Mouse (Mus musculus) embryonic facial prominence, embryonic 12.5 days (tissue): ENCODE measurements around the gene Fsd1. TPM values are rescaled to one million over a fixed set of nuclear protein-coding genes. Genes with fewer than 3 reads are reported as not detected.
A peak's percentile ranks its signal among the peaks of the same experiment; 100 is the strongest.

Source experiments
- ATAC-seq: fragments of 200-750 bp; cut with Nextera tagmentation; 2 replicates; pipeline ENCODE4 v1.8.0; 2017; ENCODE audit not compliant: insufficient number of reproducible peaks, insufficient read depth, low FRiP score, low TSS enrichment
- H3K27ac ChIP-seq: fragments of 300-500 bp; sonication (generic); 2 replicates; pipeline ENCODE4 v1.5.1; 2016; ENCODE audit warnings: mild to moderate bottlenecking
- H3K27me3 ChIP-seq: fragments of 300-500 bp; sonication (generic); 2 replicates; pipeline ENCODE4 v1.6.1; 2016; ENCODE audit warnings: mild to moderate bottlenecking, moderate library complexity
- H3K36me3 ChIP-seq: fragments of 300-500 bp; sonication (generic); 2 replicates; pipeline ENCODE4 v1.6.1; 2016; ENCODE audit warnings: mild to moderate bottlenecking
- H3K4me1 ChIP-seq: fragments of 300-500 bp; sonication (generic); 2 replicates; pipeline ENCODE4 v1.6.1; 2016
- H3K4me2 ChIP-seq: fragments of 300-500 bp; sonication (generic); replicated peaks from 2 replicates; pipeline ENCODE4 v1.6.1; 2016; ENCODE audit warnings: mild to moderate bottlenecking, moderate library complexity
- H3K4me3 ChIP-seq: fragments of 300-500 bp; sonication (generic); 2 replicates; pipeline ENCODE4 v1.5.1; 2016; ENCODE audit warnings: mild to moderate bottlenecking
- H3K9ac ChIP-seq: fragments of 300-500 bp; sonication (generic); 2 replicates; pipeline ENCODE4 v1.6.1; 2016; ENCODE audit warnings: mild to moderate bottlenecking, moderate library complexity
- H3K9me3 ChIP-seq: fragments of 300-500 bp; sonication (generic); 2 replicates; pipeline ENCODE4 v1.6.1; 2016; ENCODE audit warnings: mild to moderate bottlenecking, moderate library complexity
- WGBS: fragments of 180-500 bp; shearing (Covaris S2); methylation state at CpG from one replicate; pipeline ENCODE4 v1.1.7; 2016; 5-methylcytosine and 5-hydroxymethylcytosine counted together
- polyA plus RNA-seq: library from polyadenylated mRNA; unstranded; fragments of >200 nt; fragmentation: Nextera tagmentation; extraction: Ambion mirVana; gene quantifications from 2 replicates; pipeline ENCODE4 v1.2.1, GENCODE M21; 2016

Fsd1 gene
- polyA plus RNA-seq, 1 experiment from 2014 or later, result 52.0 TPM

- Histone ChIP-seq H3K9ac (peak overlapping the region; percentile 47; the same call in 1 of the 2 replicates), H3K27me3 (peaks cover 11% of the 10 kb centered on the region), H3K27ac (no peak overlapping the region), H3K36me3 (no peaks in the 10 kb centered on the region), H3K4me3 (peak overlapping the region; percentile 45), H3K4me2 (peak overlapping the region; percentile 61), H3K9me3 (no peaks in the 10 kb centered on the region), H3K4me1 (peaks cover 18% of the 10 kb centered on the region)
- under 1% methylated on average over 26 of the region's 26 CpGs for WGBS
- ATAC-seq, result no peak
These were observed 30.2 kb upstream of the Fsd1 start for GRCm38 (mm10) chr17:55956129-55956528.

DNA sequence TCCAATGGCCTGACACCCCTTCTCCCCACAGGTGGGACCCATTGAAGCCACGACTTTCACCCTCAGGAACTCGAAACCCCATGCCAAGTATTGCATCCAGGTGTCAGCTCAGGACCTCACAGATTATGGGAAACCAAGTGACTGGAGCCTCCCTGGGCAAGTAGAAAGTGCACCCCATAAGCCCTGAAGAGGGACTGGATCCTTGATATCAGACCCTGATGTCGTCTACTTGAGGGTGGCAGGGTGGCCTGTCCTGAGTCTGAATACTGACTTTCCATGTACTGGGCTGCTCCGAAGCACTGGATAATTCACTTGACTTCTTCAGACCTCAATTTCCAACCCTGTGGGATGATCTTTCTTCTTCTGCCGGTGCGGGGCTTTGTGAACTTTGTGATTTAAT, 29.7 kb upstream of the Fsd1 start:
- H3K4me1 ChIP-seq, result peaks cover 18% of the 10 kb centered on the region
- peak overlapping the region; percentile 61 for H3K4me2 ChIP-seq
- H3K27me3 ChIP-seq, result peaks cover 11% of the 10 kb centered on the region
- WGBS, result 34% methylated on average over 6 of the region's 6 CpGs
- H3K9ac ChIP-seq, result peak overlapping the region; percentile 47; the same call in 1 of the 2 replicates
- no peaks in the 10 kb centered on the region for H3K9me3 ChIP-seq
- ATAC-seq, result no peak
- H3K36me3 ChIP-seq, result no peaks in the 10 kb centered on the region
- H3K4me3 ChIP-seq, result peak overlapping the region; percentile 45
- no peak overlapping the region for H3K27ac ChIP-seq

DNA sequence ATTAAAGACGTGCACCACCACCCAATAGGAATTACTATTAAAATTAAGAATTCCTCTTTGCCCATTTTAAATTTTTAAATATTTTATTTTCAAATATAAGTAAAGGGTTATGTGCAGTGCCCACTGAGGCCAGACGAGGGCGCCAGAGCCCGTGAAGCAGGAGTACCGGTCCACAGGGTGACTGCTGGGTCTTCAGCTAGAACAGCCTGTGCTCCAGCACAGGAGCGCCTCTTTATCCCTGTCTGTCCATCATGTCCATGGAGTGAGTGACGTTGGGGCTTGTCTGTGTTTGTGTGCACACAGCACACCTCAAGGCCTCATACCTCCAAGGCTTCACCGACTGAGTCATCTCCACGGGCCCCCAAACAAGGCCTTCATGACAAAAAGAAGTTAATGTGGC, 29.1 kb upstream of the Fsd1 start:
- Histone ChIP-seq H3K9ac (no peak overlapping the region), H3K9me3 (no peaks in the 10 kb centered on the region), H3K27me3 (peaks cover 11% of the 10 kb centered on the region), H3K4me3 (no peak overlapping the region), H3K27ac (no peak overlapping the region; the same call in 1 of the 2 replicates), H3K36me3 (0 out of 2 replicates have a peak, but pooled peaks cover 6% of the 10 kb centered on the region), H3K4me2 (no peak overlapping the region), H3K4me1 (peaks cover 18% of the 10 kb centered on the region)
- WGBS, result 15% methylated on average over 9 of the region's 9 CpGs
- no peak for ATAC-seq

- H3K4me2 ChIP-seq, result peak overlapping the region; percentile 74
- ATAC-seq, result no peak
- H3K4me3 ChIP-seq, result peak overlapping the region; percentile 41
- WGBS, result 78% methylated on average over 13 of the region's 13 CpGs
- H3K4me1 ChIP-seq, result peaks cover 18% of the 10 kb centered on the region
- peaks cover 11% of the 10 kb centered on the region for H3K27me3 ChIP-seq
- no peaks in the 10 kb centered on the region for H3K9me3 ChIP-seq
- peaks cover 11% of the 10 kb centered on the region; the same call in 1 of the 2 replicates for H3K36me3 ChIP-seq
- H3K27ac ChIP-seq, result peak overlapping the region; percentile 92
- H3K9ac ChIP-seq, result peak overlapping the region; percentile 58
These were observed 28.4 kb upstream of the Fsd1 start for GRCm38 (mm10) chr17:55957726-55958583.

DNA sequence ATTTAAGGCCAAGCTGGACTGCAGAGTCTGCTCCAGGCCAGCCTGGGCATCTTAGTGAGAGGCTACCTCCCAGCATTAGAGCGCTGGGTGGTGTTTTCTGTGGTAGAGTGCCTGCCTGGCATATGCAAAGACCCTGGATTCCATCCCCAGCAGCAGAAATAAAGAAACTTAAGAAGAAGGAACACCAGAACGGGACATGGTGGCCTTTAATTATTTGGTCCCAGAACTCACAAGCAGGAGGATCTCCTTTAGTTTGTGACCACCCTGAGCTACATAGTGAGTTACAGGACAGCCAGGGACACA, 27.8 kb upstream of the Fsd1 start:
- Histone ChIP-seq H3K9me3 (no peaks in the 10 kb centered on the region), H3K4me3 (peak overlapping the region; percentile 41), H3K9ac (peak overlapping the region; percentile 58), H3K4me1 (peaks cover 21% of the 10 kb centered on the region), H3K36me3 (peaks cover 17% of the 10 kb centered on the region; the same call in 1 of the 2 replicates), H3K27me3 (peaks cover 11% of the 10 kb centered on the region), H3K4me2 (peak overlapping the region; percentile 74), H3K27ac (peak overlapping the region; percentile 92)
- 22% methylated on average over 2 of the region's 2 CpGs for WGBS
- ATAC-seq, result no peak

DNA sequence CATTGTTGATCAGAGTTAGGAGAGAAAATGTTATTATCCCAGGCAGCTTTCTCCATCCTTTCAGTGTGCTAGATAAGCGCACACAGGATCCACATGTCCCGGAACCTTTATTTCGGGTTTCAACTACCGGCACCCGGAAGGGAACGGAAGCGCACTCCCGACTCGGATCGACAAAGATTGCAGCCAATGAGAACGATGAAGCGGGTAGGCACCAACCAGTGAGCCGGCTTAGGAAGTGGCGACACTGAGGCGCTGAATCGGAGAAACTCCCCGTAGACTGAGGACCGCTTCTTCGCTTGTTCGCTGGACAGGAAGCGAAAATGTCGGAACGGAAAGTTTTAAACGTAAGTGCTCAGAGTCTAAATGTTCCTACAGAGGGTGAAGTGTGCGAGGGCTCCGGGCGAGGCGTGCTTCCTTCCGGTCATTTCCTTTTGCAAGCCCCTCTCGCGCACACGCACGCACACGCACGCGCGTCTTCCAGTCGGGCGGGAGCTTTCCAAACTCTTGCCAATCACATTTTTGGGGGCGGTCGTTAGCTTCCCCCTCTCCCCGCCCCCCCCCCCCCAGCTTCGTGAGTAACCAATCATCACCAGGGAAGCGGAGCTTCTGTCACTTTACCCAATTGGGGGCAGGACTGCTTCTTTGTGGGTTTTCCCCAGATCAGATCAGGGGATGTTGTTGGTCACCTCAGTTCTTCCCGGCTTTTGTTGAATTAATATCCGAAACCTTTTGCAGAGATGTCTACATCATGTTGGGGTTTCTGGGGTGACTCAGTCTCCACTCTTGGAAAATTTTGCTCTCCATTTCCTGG, 27.2 kb upstream of the Fsd1 start, which contains the start of gene Yju2:
Yju2 (plus strand) TSS at position 182 of the 811 bp plus-strand sequence.
- Histone ChIP-seq H3K4me3 (peak within 1 kb of the TSS; percentile 41), H3K9me3 (no peaks in the 10 kb centered on the region), H3K36me3 (peaks cover 17% of the 10 kb centered on the region; the same call in 1 of the 2 replicates), H3K27ac (peak within 1 kb of the TSS; percentile 92), H3K27me3 (peaks cover 10% of the 10 kb centered on the region), H3K4me2 (peak within 1 kb of the TSS; percentile 74), H3K4me1 (peaks cover 21% of the 10 kb centered on the region), H3K9ac (peak within 1 kb of the TSS; percentile 58)
- ATAC-seq, result peak; percentile 88
- under 1% methylated on average over 46 of the region's 46 CpGs for WGBS

GRCm38 (mm10) chr17:55959946-55960740, 26.2 kb upstream of the Fsd1 start:
- H3K27ac ChIP-seq, result peak overlapping the region; percentile 92
- WGBS, result 79% methylated on average over 10 of the region's 10 CpGs
- peaks cover 24% of the 10 kb centered on the region for H3K36me3 ChIP-seq
- H3K4me2 ChIP-seq, result peak overlapping the region; percentile 74
- 0 out of 2 replicates have a peak overlapping the region, but pooled peaks have one; percentile 12 for H3K9ac ChIP-seq
- H3K27me3 ChIP-seq, result peaks cover under 1% of the 10 kb centered on the region; the same call in 1 of the 2 replicates
- H3K4me1 ChIP-seq, result peaks cover 21% of the 10 kb centered on the region
- no peaks in the 10 kb centered on the region for H3K9me3 ChIP-seq
- no peak for ATAC-seq
- H3K4me3 ChIP-seq, result peak overlapping the region; percentile 41

DNA sequence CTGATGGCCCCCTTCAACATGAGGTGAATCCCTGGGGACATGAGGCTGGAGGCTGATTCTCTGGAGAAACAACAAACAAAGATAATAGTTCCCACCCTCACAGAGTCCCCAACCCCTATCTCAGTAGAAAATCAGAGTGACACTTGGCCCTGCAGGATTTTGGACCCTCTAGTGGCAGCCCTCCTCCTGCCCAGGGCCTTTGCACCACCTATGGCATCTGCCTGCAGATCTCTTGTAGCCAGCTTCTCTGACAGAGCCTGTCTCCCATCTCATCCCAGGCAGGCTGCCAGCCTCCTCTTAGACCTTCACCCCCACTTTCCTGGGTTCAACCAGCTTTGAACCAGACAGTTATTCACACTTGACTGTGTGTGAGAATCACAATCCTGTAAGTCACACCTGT, 25.5 kb upstream of the Fsd1 start:
- peaks cover 28% of the 10 kb centered on the region for H3K36me3 ChIP-seq

GRCm38 (mm10) chr17:55961631-55962030, 24.7 kb upstream of the Fsd1 start:
- WGBS, result 95% methylated on average over 7 of the region's 7 CpGs
- H3K9ac ChIP-seq, result no peak overlapping the region
- no peak overlapping the region for H3K27ac ChIP-seq
- ATAC-seq, result no peak
- H3K4me2 ChIP-seq, result no peak overlapping the region
- H3K9me3 ChIP-seq, result no peaks in the 10 kb centered on the region
- H3K4me1 ChIP-seq, result peaks cover 19% of the 10 kb centered on the region
- H3K27me3 ChIP-seq, result no peaks in the 10 kb centered on the region
- no peak overlapping the region for H3K4me3 ChIP-seq
- H3K36me3 ChIP-seq, result peaks cover 35% of the 10 kb centered on the region

More for the DNA sequence above, 25.5 kb upstream of the Fsd1 start:
- H3K27ac ChIP-seq, result no peak overlapping the region
- H3K4me3 ChIP-seq, result no peak overlapping the region
- peaks cover 21% of the 10 kb centered on the region for H3K4me1 ChIP-seq
- no peak overlapping the region for H3K4me2 ChIP-seq
- no peaks in the 10 kb centered on the region for H3K9me3 ChIP-seq
- no peaks in the 10 kb centered on the region for H3K27me3 ChIP-seq
- no peak overlapping the region for H3K9ac ChIP-seq
- no peak for ATAC-seq

DNA sequence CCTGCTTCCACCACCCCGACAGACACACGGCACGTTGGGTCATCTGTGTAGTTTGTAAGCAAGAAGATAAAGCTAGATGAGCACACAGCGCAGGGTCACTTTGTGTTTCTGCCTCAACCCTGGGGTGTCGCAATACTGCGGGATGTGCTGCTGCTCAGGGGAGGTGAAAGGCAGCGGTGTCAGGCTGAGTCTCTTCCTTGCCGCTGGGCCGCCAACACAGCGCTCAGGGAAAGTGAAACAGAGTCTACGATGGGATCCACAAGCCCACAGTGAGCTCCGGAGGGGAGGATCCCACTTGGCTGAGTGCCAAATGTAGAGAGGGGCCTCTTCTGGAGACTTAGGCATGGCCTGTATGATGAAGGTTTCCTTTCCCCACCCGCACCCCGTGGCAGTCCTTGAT, 23.1 kb upstream of the Fsd1 start:
- no peaks in the 10 kb centered on the region for H3K27me3 ChIP-seq
- H3K27ac ChIP-seq, result no peak overlapping the region
- WGBS, result 82% methylated on average over 14 of the region's 14 CpGs
- no peaks in the 10 kb centered on the region for H3K9me3 ChIP-seq
- H3K4me3 ChIP-seq, result no peak overlapping the region
- H3K36me3 ChIP-seq, result peaks cover 46% of the 10 kb centered on the region
- no peak overlapping the region for H3K9ac ChIP-seq
- ATAC-seq, result no peak
- no peak overlapping the region for H3K4me2 ChIP-seq
- peaks cover 16% of the 10 kb centered on the region for H3K4me1 ChIP-seq

DNA sequence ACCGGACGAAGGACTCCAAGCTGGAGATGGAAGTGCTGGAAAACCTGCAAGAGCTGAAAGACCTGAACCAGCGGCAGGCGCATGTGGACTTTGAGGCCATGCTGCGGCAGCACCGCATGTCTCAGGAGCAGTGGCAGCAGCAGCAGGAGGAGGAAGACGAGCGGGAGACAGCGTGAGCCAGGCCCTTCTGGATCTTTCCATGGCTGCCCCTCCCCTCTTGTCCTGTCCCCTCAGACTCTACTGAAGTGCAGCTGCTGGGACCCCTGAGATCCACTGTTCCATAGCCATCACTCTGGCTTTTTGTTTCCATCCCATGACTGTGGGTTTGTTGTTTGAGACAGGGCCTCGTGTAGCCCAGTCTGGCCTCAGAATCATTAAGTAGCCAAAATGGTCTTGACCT, 21.8 kb upstream of the Fsd1 start:
- Histone ChIP-seq H3K27ac (no peak overlapping the region), H3K4me3 (no peak overlapping the region), H3K9ac (no peak overlapping the region), H3K27me3 (no peaks in the 10 kb centered on the region), H3K4me2 (no peak overlapping the region), H3K36me3 (peaks cover 46% of the 10 kb centered on the region), H3K9me3 (no peaks in the 10 kb centered on the region), H3K4me1 (peaks cover 17% of the 10 kb centered on the region)
- no peak for ATAC-seq
- 90% methylated on average over 10 of the region's 10 CpGs for WGBS
